Mouse (Mus musculus): Measurements from ENCODE around the gene Cfap57. TPM values are rescaled to one million over a fixed set of nuclear protein-coding genes. Genes with fewer than 3 reads are reported as not detected.

Cfap57 gene
- not detected for polyA plus RNA-seq (2015; fragmentation: Illumina TruSeq; extraction: RNeasy Lipid Tissue Mini Kit (QIAGEN cat#74804); ENCODE audit: insufficient read depth, low replicate concordance)

GRCm38 (mm10) chr4:118620279-118620966, at the start of gene Cfap57, which contains the start of gene Ebna1bp2:
TSS of gene Cfap57 (minus strand) at chr4:118620777.
TSS of gene Ebna1bp2 (plus strand) at chr4:118620799.

GRCm38 (mm10) chr4:118658652-118659051, 38.1 kb upstream of the Cfap57 start, which contains the start of gene Olfr62:
TSS of gene Olfr62 (plus strand) at chr4:118658952.

GRCm38 (mm10) chr4:118543592-118544260, 76.9 kb downstream of the Cfap57 start, which contains the start of gene Tmem125:
TSS of gene Tmem125 (minus strand) at chr4:118544044.

GRCm38 (mm10) chr4:118526408-118527334, 93.9 kb downstream of the Cfap57 start, which contains the start of gene 2610528J11Rik:
TSS of gene 2610528J11Rik (plus strand) at chr4:118526999.

Other genes starting within 250 kb of the Cfap57 start
- gene Szt2, start 211.5 kb downstream of the Cfap57 start, polyA plus RNA-seq (2015; fragmentation: Illumina TruSeq; extraction: RNeasy Lipid Tissue Mini Kit (QIAGEN cat#74804); ENCODE audit: insufficient read depth, low replicate concordance): 22.7 TPM
- gene Med8, start 211.4 kb downstream of the Cfap57 start, polyA plus RNA-seq (2015; fragmentation: Illumina TruSeq; extraction: RNeasy Lipid Tissue Mini Kit (QIAGEN cat#74804); ENCODE audit: insufficient read depth, low replicate concordance): 85.4 TPM
- 86.9 TPM for gene Elovl1, start 192.7 kb downstream of the Cfap57 start, polyA plus RNA-seq (2015; fragmentation: Illumina TruSeq; extraction: RNeasy Lipid Tissue Mini Kit (QIAGEN cat#74804); ENCODE audit: insufficient read depth, low replicate concordance)
- 8.3 TPM for gene Cdc20, start 183.4 kb downstream of the Cfap57 start, polyA plus RNA-seq (2015; fragmentation: Illumina TruSeq; extraction: RNeasy Lipid Tissue Mini Kit (QIAGEN cat#74804); ENCODE audit: insufficient read depth, low replicate concordance)
- gene Mpl, start 163.3 kb downstream of the Cfap57 start, polyA plus RNA-seq (2015; fragmentation: Illumina TruSeq; extraction: RNeasy Lipid Tissue Mini Kit (QIAGEN cat#74804); ENCODE audit: insufficient read depth, low replicate concordance): 1.3 TPM
- gene Tie1, start 130.7 kb downstream of the Cfap57 start, polyA plus RNA-seq (2015; fragmentation: Illumina TruSeq; extraction: RNeasy Lipid Tissue Mini Kit (QIAGEN cat#74804); ENCODE audit: insufficient read depth, low replicate concordance): 7.6 TPM
- gene 2610528J11Rik, start 93.8 kb downstream of the Cfap57 start, polyA plus RNA-seq (2015; fragmentation: Illumina TruSeq; extraction: RNeasy Lipid Tissue Mini Kit (QIAGEN cat#74804); ENCODE audit: insufficient read depth, low replicate concordance): not detected
- not detected for gene Tmem125, start 76.7 kb downstream of the Cfap57 start, polyA plus RNA-seq (2015; fragmentation: Illumina TruSeq; extraction: RNeasy Lipid Tissue Mini Kit (QIAGEN cat#74804); ENCODE audit: insufficient read depth, low replicate concordance)
- 91.8 TPM for gene Ebna1bp2, start within 50 bp of the Cfap57 start, polyA plus RNA-seq (2015; fragmentation: Illumina TruSeq; extraction: RNeasy Lipid Tissue Mini Kit (QIAGEN cat#74804); ENCODE audit: insufficient read depth, low replicate concordance)
- not detected for gene Olfr62, start 38.2 kb upstream of the Cfap57 start, polyA plus RNA-seq (2015; fragmentation: Illumina TruSeq; extraction: RNeasy Lipid Tissue Mini Kit (QIAGEN cat#74804); ENCODE audit: insufficient read depth, low replicate concordance)
- not detected for gene Olfr1342, start 72.0 kb upstream of the Cfap57 start, polyA plus RNA-seq (2015; fragmentation: Illumina TruSeq; extraction: RNeasy Lipid Tissue Mini Kit (QIAGEN cat#74804); ENCODE audit: insufficient read depth, low replicate concordance)
- not detected for gene Olfr1341, start 82.7 kb upstream of the Cfap57 start, polyA plus RNA-seq (2015; fragmentation: Illumina TruSeq; extraction: RNeasy Lipid Tissue Mini Kit (QIAGEN cat#74804); ENCODE audit: insufficient read depth, low replicate concordance)
- not detected for gene Olfr1340, start 99.4 kb upstream of the Cfap57 start, polyA plus RNA-seq (2015; fragmentation: Illumina TruSeq; extraction: RNeasy Lipid Tissue Mini Kit (QIAGEN cat#74804); ENCODE audit: insufficient read depth, low replicate concordance)
- gene Olfr1339, start 111.4 kb upstream of the Cfap57 start, polyA plus RNA-seq (2015; fragmentation: Illumina TruSeq; extraction: RNeasy Lipid Tissue Mini Kit (QIAGEN cat#74804); ENCODE audit: insufficient read depth, low replicate concordance): not detected
- not detected for gene Olfr1338, start 138.0 kb upstream of the Cfap57 start, polyA plus RNA-seq (2015; fragmentation: Illumina TruSeq; extraction: RNeasy Lipid Tissue Mini Kit (QIAGEN cat#74804); ENCODE audit: insufficient read depth, low replicate concordance)
- gene Olfr1337, start 161.8 kb upstream of the Cfap57 start, polyA plus RNA-seq (2015; fragmentation: Illumina TruSeq; extraction: RNeasy Lipid Tissue Mini Kit (QIAGEN cat#74804); ENCODE audit: insufficient read depth, low replicate concordance): not detected
- not detected for gene Olfr1335, start 189.2 kb upstream of the Cfap57 start, polyA plus RNA-seq (2015; fragmentation: Illumina TruSeq; extraction: RNeasy Lipid Tissue Mini Kit (QIAGEN cat#74804); ENCODE audit: insufficient read depth, low replicate concordance)
- gene Olfr1333, start 215.5 kb upstream of the Cfap57 start, polyA plus RNA-seq (2015; fragmentation: Illumina TruSeq; extraction: RNeasy Lipid Tissue Mini Kit (QIAGEN cat#74804); ENCODE audit: insufficient read depth, low replicate concordance): not detected
- gene Olfr1331, start 243.9 kb upstream of the Cfap57 start, polyA plus RNA-seq (2015; fragmentation: Illumina TruSeq; extraction: RNeasy Lipid Tissue Mini Kit (QIAGEN cat#74804); ENCODE audit: insufficient read depth, low replicate concordance): not detected